Mouse (Mus musculus) stomach, postnatal 0 days (tissue): ENCODE measurements around the gene Aqp3.

Source experiments
- CTCF ChIP-seq: IDR thresholded peaks from 2 replicates; pipeline ENCODE4 v1.5.1; 2016; ENCODE audit warnings: antibody characterized with exemption, low read depth, mild to moderate bottlenecking, moderate library complexity
- EP300 ChIP-seq: optimal IDR thresholded peaks from 2 replicates; pipeline ENCODE3; 2016; ENCODE audit warnings: antibody characterized with exemption

DNA sequence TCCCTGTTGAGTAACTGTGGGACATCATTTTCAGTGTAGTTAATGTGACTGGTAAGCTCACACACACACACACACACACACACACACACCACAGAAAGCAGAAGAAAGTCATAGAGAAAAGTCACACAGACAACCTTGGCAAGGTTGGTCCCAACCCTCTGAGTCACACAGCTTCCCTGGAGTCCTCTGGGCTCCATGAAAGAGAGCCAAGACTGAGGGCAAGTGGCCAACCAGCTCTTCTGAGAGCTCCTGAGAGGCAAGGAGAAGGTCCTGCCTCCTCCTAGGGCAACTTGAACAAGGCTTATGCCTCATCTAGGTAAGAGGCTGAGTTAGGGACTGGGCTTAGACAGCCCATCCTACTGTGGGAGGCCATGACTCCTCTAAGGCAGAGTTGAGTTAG, 4.9 kb upstream of the Aqp3 start:
- TF ChIP-seq EP300 (no peak), CTCF (no peak)
